Mouse (Mus musculus): ENCODE data around the gene Otud5. TPM values are rescaled to one million over a fixed set of nuclear protein-coding genes. Genes with fewer than 3 reads are reported as not detected.

Gene Otud5
- total and polyA plus RNA-seq, 3 experiments: 53.7 to 86.5 (median 71.8) TPM

DNA sequence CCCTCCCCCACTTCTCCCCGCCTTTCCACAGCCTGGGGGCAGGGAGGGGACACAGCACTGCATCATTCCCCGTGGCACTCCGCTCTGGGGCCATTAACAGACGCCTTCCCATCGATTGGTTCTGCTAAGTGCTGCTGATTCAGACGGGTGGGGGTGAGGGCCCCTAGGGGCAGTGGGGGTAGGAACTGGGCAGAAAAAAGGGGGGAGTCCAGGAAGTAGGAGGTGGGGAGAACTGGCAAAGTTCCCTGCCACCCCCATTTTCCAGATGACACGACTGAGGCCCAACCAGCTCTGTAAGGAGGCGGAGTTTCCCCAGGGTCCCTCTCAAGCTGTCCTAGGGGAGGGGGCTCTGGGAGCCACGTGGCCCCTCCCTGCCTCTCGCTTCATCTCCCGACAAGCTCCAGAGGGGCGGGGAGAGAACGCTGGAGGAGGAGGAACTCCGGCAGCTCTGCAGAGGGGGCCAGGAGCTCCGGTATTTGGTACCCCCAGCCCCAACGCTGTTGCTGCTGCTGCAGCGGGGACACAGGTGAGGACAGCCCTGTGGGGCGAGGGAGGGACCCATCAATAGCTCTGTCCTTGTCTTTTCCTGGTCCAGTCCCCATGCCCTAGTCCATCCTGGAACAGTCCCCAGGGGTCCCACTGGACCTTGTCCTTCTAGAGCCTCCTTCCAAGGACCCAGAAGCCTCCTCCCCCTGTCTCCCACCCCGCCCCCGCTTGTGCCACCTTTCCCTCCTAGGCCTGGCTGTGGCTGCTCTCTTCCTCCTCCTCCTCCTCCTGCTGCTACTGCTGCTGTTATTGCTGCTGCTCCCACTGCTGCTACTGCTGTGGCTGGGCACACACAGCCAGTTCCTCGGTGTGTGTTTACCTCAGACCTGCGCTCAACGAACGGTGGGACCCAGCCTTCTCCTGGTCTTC is 19.0 kb upstream of the Otud5 start, which contains the start of gene Kcnd1:
Gene Kcnd1, plus strand, starts transcription at position 425 of the 915 bp plus-strand sequence.
- Histone ChIP-seq H3K27me3 (ENCODE audit: insufficient read depth, low read length) (peaks cover 7% of the 10 kb centered on the region; the same call in 1 of the 2 replicates), H3K4me1 (ENCODE audit: insufficient read depth, low read depth, low read length) (peaks cover 25% of the 10 kb centered on the region), H3K9me3 (replicated peaks) (no peaks in the 10 kb centered on the region), H3K4me3 (ENCODE audit: low read depth, low read length) (peak within 1 kb of the TSS; percentile 54; the same call in 1 of the 2 replicates), H3K36me3 (replicated peaks) (peaks cover 32% of the 10 kb centered on the region)
- TF ChIP-seq GATA1 (IDR thresholded peaks at IDR 0.05; ENCODE audit: borderline replicate concordance, low read length) (no peak), CTCF (IDR thresholded peaks at IDR 0.05; ENCODE audit: low read depth, low read length) (no peak), TAL1 (conservative IDR thresholded peaks at IDR 0.05; ENCODE audit: low read depth, low read length) (no peak), POLR2AphosphoS5 (IDR thresholded peaks at IDR 0.05; ENCODE audit: insufficient replicate concordance, low read depth, low read length) (no peak), GATA2 (IDR thresholded peaks at IDR 0.05; ENCODE audit: borderline replicate concordance, low read depth, low read length) (no peak)
- ATAC-seq (ENCODE audit: extremely low read depth, insufficient number of reproducible peaks, low FRiP score, poor library complexity, severe bottlenecking): no peak
- peak; percentile 16 for DNase-seq (ENCODE audit: low spot score)

DNA sequence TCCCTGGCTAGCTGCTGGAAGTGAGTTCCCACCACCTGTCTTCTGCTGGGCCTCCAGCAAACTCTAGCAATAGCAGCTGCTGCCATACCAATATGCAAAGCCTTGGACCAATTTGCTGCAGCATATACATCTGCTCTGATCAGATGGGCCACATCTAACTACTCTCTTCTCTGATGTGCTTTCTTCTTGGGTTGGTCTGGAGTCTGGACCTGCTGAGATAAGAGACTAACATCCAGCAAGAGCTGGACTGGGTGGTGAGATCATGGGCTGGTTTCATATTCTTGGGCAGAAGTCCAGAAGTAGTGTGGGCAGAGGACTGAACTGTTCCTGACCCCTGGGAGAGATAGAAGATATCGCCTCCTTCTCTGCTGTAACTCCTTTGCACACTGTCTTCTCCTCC is 4.0 kb upstream of the Otud5 start:
- Histone ChIP-seq H3K4me3 (ENCODE audit: low read depth, low read length) (no peak overlapping the region), H3K9me3 (replicated peaks) (no peaks in the 10 kb centered on the region), H3K4me1 (ENCODE audit: insufficient read depth, low read depth, low read length) (peaks cover 34% of the 10 kb centered on the region), H3K36me3 (replicated peaks) (peaks cover under 1% of the 10 kb centered on the region), H3K27me3 (ENCODE audit: insufficient read depth, low read length) (no peaks in the 10 kb centered on the region)
- no peak for TF ChIP-seq CTCF (IDR thresholded peaks at IDR 0.05; ENCODE audit: low read depth, low read length)
- TF ChIP-seq TAL1 (conservative IDR thresholded peaks at IDR 0.05; ENCODE audit: low read depth, low read length): peak; percentile 29
- DNase-seq (ENCODE audit: low spot score) (no peak), ATAC-seq (ENCODE audit: extremely low read depth, insufficient number of reproducible peaks, low FRiP score, poor library complexity, severe bottlenecking) (no peak)

- ATAC-seq (ENCODE audit: extremely low read depth, insufficient number of reproducible peaks, low FRiP score, poor library complexity, severe bottlenecking): no peak
- no peak for TF ChIP-seq CTCF (IDR thresholded peaks at IDR 0.05; ENCODE audit: low read depth, low read length)
- TF ChIP-seq TAL1 (conservative IDR thresholded peaks at IDR 0.05; ENCODE audit: low read depth, low read length): no peak
- TF ChIP-seq GATA2 (IDR thresholded peaks at IDR 0.05; ENCODE audit: borderline replicate concordance, low read depth, low read length): no peak
- TF ChIP-seq GATA1 (IDR thresholded peaks at IDR 0.05; ENCODE audit: borderline replicate concordance, low read length): no peak
- no peak for TF ChIP-seq POLR2AphosphoS5 (IDR thresholded peaks at IDR 0.05; ENCODE audit: insufficient replicate concordance, low read depth, low read length)
- peak overlapping the region; percentile 78; the same call in 1 of the 2 replicates for H3K4me3 ChIP-seq (ENCODE audit: low read depth, low read length)
- peaks cover 22% of the 10 kb centered on the region for H3K36me3 ChIP-seq (replicated peaks)
- peaks cover 40% of the 10 kb centered on the region; the same call in 1 of the 2 replicates for H3K4me1 ChIP-seq (ENCODE audit: insufficient read depth, low read depth, low read length)
- H3K27me3 ChIP-seq (ENCODE audit: insufficient read depth, low read length): no peaks in the 10 kb centered on the region
- DNase-seq (ENCODE audit: low spot score): no peak
- no peaks in the 10 kb centered on the region for H3K9me3 ChIP-seq (replicated peaks)
Observed at GRCm38 (mm10) chrX:7840842-7841162, 362 bp upstream of the Otud5 start.

DNA sequence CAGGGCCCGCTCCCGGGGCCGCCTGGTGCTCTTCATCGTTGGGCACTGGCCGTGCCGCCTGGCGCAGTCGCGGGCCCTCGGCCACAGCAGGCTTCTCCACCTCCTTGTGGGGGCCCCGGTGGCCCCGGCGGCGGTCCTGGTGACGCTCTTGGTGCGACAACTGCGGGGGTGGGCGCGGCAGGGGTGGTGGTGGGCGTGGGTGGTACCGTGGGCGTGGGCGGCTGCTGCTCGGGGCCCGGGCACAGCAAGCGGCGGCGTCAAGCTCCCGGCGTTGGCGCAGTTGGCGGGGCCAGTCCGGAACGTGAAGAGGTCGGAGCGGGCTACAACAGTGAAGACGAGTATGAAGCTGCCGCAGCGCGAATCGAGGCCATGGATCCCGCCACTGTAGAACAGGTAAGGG is 1.2 kb downstream of the Otud5 start:
- H3K4me1 ChIP-seq (ENCODE audit: insufficient read depth, low read depth, low read length): peaks cover 27% of the 10 kb centered on the region; the same call in 1 of the 2 replicates
- peak overlapping the region; percentile 78 for H3K4me3 ChIP-seq (ENCODE audit: low read depth, low read length)
- no peaks in the 10 kb centered on the region for H3K27me3 ChIP-seq (ENCODE audit: insufficient read depth, low read length)
- no peaks in the 10 kb centered on the region for H3K9me3 ChIP-seq (replicated peaks)
- ATAC-seq (ENCODE audit: extremely low read depth, insufficient number of reproducible peaks, low FRiP score, poor library complexity, severe bottlenecking) (no peak), DNase-seq (ENCODE audit: low spot score) (peak; percentile 28)
- peaks cover 36% of the 10 kb centered on the region for H3K36me3 ChIP-seq (replicated peaks)
- no peak for TF ChIP-seq CTCF (IDR thresholded peaks at IDR 0.05; ENCODE audit: low read depth, low read length)

DNA sequence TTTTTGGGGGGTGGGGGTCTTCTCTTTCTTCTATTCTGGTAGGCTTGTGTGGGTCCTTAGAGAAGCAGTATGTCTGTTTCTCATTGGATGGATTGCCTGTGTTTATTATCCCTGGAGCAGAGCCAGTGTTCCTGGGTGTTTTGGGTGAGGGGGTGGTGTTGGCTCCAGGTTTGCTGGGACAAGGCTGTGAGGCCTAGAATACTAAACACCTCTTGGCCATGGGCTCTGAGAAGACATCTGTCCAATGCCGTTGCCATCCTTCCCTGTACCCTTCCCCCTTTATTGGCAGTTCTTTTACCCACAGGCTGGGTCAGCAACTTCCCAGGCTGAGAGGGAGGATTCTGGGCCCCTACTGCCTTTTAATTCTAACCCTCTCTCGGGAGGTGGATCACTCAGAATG is 6.7 kb downstream of the Otud5 start:
- no peaks in the 10 kb centered on the region for H3K9me3 ChIP-seq (replicated peaks)
- ATAC-seq (ENCODE audit: extremely low read depth, insufficient number of reproducible peaks, low FRiP score, poor library complexity, severe bottlenecking) (no peak), DNase-seq (ENCODE audit: low spot score) (no peak)
- peaks cover 12% of the 10 kb centered on the region; the same call in 1 of the 2 replicates for H3K4me1 ChIP-seq (ENCODE audit: insufficient read depth, low read depth, low read length)
- no peak for TF ChIP-seq TAL1 (conservative IDR thresholded peaks at IDR 0.05; ENCODE audit: low read depth, low read length)
- TF ChIP-seq POLR2AphosphoS5 (IDR thresholded peaks at IDR 0.05; ENCODE audit: insufficient replicate concordance, low read depth, low read length): no peak
- TF ChIP-seq CTCF (IDR thresholded peaks at IDR 0.05; ENCODE audit: low read depth, low read length): no peak
- TF ChIP-seq GATA2 (IDR thresholded peaks at IDR 0.05; ENCODE audit: borderline replicate concordance, low read depth, low read length): no peak
- TF ChIP-seq GATA1 (IDR thresholded peaks at IDR 0.05; ENCODE audit: borderline replicate concordance, low read length): no peak
- H3K36me3 ChIP-seq (replicated peaks): peaks cover 77% of the 10 kb centered on the region
- no peak overlapping the region for H3K4me3 ChIP-seq (ENCODE audit: low read depth, low read length)
- H3K27me3 ChIP-seq (ENCODE audit: insufficient read depth, low read length): no peaks in the 10 kb centered on the region

GRCm38 (mm10) chrX:7854578-7854977 is 13.4 kb downstream of the Otud5 start:
- Histone ChIP-seq H3K4me3 (ENCODE audit: low read depth, low read length) (no peak overlapping the region), H3K36me3 (replicated peaks) (peaks cover 67% of the 10 kb centered on the region), H3K9me3 (replicated peaks) (no peaks in the 10 kb centered on the region), H3K27me3 (ENCODE audit: insufficient read depth, low read length) (no peaks in the 10 kb centered on the region), H3K4me1 (ENCODE audit: insufficient read depth, low read depth, low read length) (peaks cover 6% of the 10 kb centered on the region)
- DNase-seq (ENCODE audit: low spot score) (peak; percentile 6), ATAC-seq (ENCODE audit: extremely low read depth, insufficient number of reproducible peaks, low FRiP score, poor library complexity, severe bottlenecking) (no peak)
- TF ChIP-seq GATA1 (IDR thresholded peaks at IDR 0.05; ENCODE audit: borderline replicate concordance, low read length) (no peak), POLR2AphosphoS5 (IDR thresholded peaks at IDR 0.05; ENCODE audit: insufficient replicate concordance, low read depth, low read length) (no peak), CTCF (IDR thresholded peaks at IDR 0.05; ENCODE audit: low read depth, low read length) (no peak), GATA2 (IDR thresholded peaks at IDR 0.05; ENCODE audit: borderline replicate concordance, low read depth, low read length) (no peak), TAL1 (conservative IDR thresholded peaks at IDR 0.05; ENCODE audit: low read depth, low read length) (no peak)
